Mouse (Mus musculus) liver, embryonic 15.5 days (tissue): Measurements from ENCODE around the gene Ccnl1. TPM values are rescaled to one million over a fixed set of nuclear protein-coding genes. Genes with fewer than 3 reads are reported as not detected.

Experiments used
- ATAC-seq: fragments of 200-750 bp; cut with Nextera tagmentation; 2 replicates; pipeline ENCODE4 v1.8.0; 2017; ENCODE audit warnings: moderate number of reproducible peaks, mild to moderate bottlenecking, moderate library complexity; ENCODE audit not compliant: insufficient read depth
- H3K27ac ChIP-seq: fragments of 300-500 bp; sonication (generic); replicated peaks from 2 replicates; pipeline ENCODE4 v1.5.1; 2015; ENCODE audit warnings: mild to moderate bottlenecking, inconsistent platforms
- H3K27me3 ChIP-seq: fragments of 300-500 bp; sonication (generic); 2 replicates; pipeline ENCODE4 v1.6.1; 2015; ENCODE audit warnings: mild to moderate bottlenecking, inconsistent platforms
- H3K36me3 ChIP-seq: fragments of 300-500 bp; sonication (generic); replicated peaks from 2 replicates; pipeline ENCODE4 v1.6.1; 2015; ENCODE audit warnings: moderate library complexity, mild to moderate bottlenecking, inconsistent platforms
- H3K4me1 ChIP-seq: fragments of 300-500 bp; sonication (generic); replicated peaks from 2 replicates; pipeline ENCODE4 v1.6.1; 2015; ENCODE audit warnings: inconsistent platforms
- H3K4me2 ChIP-seq: fragments of 300-500 bp; sonication (generic); 2 replicates; pipeline ENCODE4 v1.6.1; 2015; ENCODE audit warnings: moderate library complexity, mild to moderate bottlenecking, inconsistent platforms
- H3K4me3 ChIP-seq: fragments of 300-500 bp; sonication (generic); replicated peaks from 2 replicates; pipeline ENCODE4 v1.5.1; 2015; ENCODE audit warnings: mild to moderate bottlenecking, inconsistent platforms
- H3K9ac ChIP-seq: fragments of 300-500 bp; sonication (generic); 2 replicates; pipeline ENCODE4 v1.6.1; 2015; ENCODE audit warnings: moderate library complexity, mild to moderate bottlenecking, inconsistent platforms
- H3K9me3 ChIP-seq: fragments of 300-500 bp; sonication (generic); replicated peaks from 2 replicates; pipeline ENCODE4 v1.6.1; 2016; ENCODE audit warnings: inconsistent platforms
- WGBS: fragments of 180-500 bp; shearing (Covaris S2); methylation state at CpG from one replicate; pipeline ENCODE4 v1.1.7; 2015; ENCODE audit warnings: mixed read lengths; ENCODE audit not compliant: insufficient replicate concordance; 5-methylcytosine and 5-hydroxymethylcytosine counted together
- polyA plus RNA-seq: library from polyadenylated mRNA; unstranded; fragments of >200 nt; fragmentation: Nextera tagmentation; extraction: Ambion mirVana; gene quantifications from 2 replicates; pipeline ENCODE4 v1.2.1, GENCODE M21; 2015

Gene Ccnl1
- polyA plus RNA-seq: 45.2 and 48.0 TPM in 2 replicates

GRCm38 (mm10) chr3:65958102-65958839 is at the start of gene Ccnl1:
Gene Ccnl1 (minus strand): TSS chr3:65958249.
- Histone ChIP-seq H3K9ac (peak within 1 kb of the TSS; percentile 100), H3K27me3 (no peaks in the 10 kb centered on the region), H3K36me3 (peaks cover 28% of the 10 kb centered on the region), H3K4me2 (peak within 1 kb of the TSS; percentile 73), H3K4me1 (peaks cover 70% of the 10 kb centered on the region), H3K27ac (peak within 1 kb of the TSS; percentile 99), H3K4me3 (peak within 1 kb of the TSS; percentile 99), H3K9me3 (no peaks in the 10 kb centered on the region)
- peak; percentile 90 for ATAC-seq
- under 1% methylated on average over 70 of the region's 70 CpGs for whole genome bisulfite sequencing

GRCm38 (mm10) chr3:66004989-66005388 is 46.9 kb upstream of the Ccnl1 start:
- H3K9me3 ChIP-seq: no peaks in the 10 kb centered on the region
- no peak overlapping the region for H3K9ac ChIP-seq
- H3K4me3 ChIP-seq: no peak overlapping the region
- H3K36me3 ChIP-seq: no peaks in the 10 kb centered on the region
- H3K4me2 ChIP-seq: no peak overlapping the region
- H3K4me1 ChIP-seq: no peaks in the 10 kb centered on the region
- no peaks in the 10 kb centered on the region for H3K27me3 ChIP-seq
- no peak overlapping the region for H3K27ac ChIP-seq
- no peak for ATAC-seq
- WGBS: 57% methylated on average over 4 of the region's 4 CpGs

- no peak for ATAC-seq
- no peaks in the 10 kb centered on the region for H3K36me3 ChIP-seq
- H3K27me3 ChIP-seq: no peaks in the 10 kb centered on the region
- H3K4me3 ChIP-seq: no peak overlapping the region
- H3K9me3 ChIP-seq: no peaks in the 10 kb centered on the region
- H3K4me1 ChIP-seq: no peaks in the 10 kb centered on the region
- H3K27ac ChIP-seq: no peak overlapping the region
- no peak overlapping the region for H3K4me2 ChIP-seq
- no peak overlapping the region for H3K9ac ChIP-seq
- WGBS: 28% methylated on average over 7 of the region's 7 CpGs
Measured at GRCm38 (mm10) chr3:66004220-66004951, 46.3 kb upstream of the Ccnl1 start.

- 60% methylated on average over 2 of the region's 2 CpGs for WGBS
- Histone ChIP-seq H3K9ac (no peak overlapping the region), H3K4me3 (no peak overlapping the region), H3K4me2 (no peak overlapping the region), H3K36me3 (no peaks in the 10 kb centered on the region), H3K27me3 (no peaks in the 10 kb centered on the region), H3K4me1 (no peaks in the 10 kb centered on the region), H3K27ac (no peak overlapping the region), H3K9me3 (no peaks in the 10 kb centered on the region)
- ATAC-seq: no peak
Measured at GRCm38 (mm10) chr3:66000400-66000799, 42.4 kb upstream of the Ccnl1 start.

GRCm38 (mm10) chr3:65997360-65998008 is 39.4 kb upstream of the Ccnl1 start:
- Histone ChIP-seq H3K4me3 (no peak overlapping the region), H3K36me3 (no peaks in the 10 kb centered on the region), H3K27me3 (no peaks in the 10 kb centered on the region), H3K27ac (no peak overlapping the region), H3K9me3 (no peaks in the 10 kb centered on the region), H3K4me1 (no peaks in the 10 kb centered on the region), H3K4me2 (no peak overlapping the region), H3K9ac (no peak overlapping the region)
- no peak for ATAC-seq
- 33% methylated on average over 7 of the region's 7 CpGs for WGBS

- Histone ChIP-seq H3K27ac (no peak overlapping the region), H3K4me3 (no peak overlapping the region), H3K9ac (no peak overlapping the region), H3K4me2 (no peak overlapping the region), H3K36me3 (no peaks in the 10 kb centered on the region), H3K27me3 (no peaks in the 10 kb centered on the region), H3K4me1 (0 out of 2 replicates have a peak, but pooled peaks cover 3% of the 10 kb centered on the region), H3K9me3 (no peaks in the 10 kb centered on the region)
- ATAC-seq: no peak
- 61% methylated on average over 11 of the region's 11 CpGs for WGBS
Measured at GRCm38 (mm10) chr3:65992395-65993340, 34.6 kb upstream of the Ccnl1 start.

GRCm38 (mm10) chr3:65990957-65991646 is 33.1 kb upstream of the Ccnl1 start:
- Histone ChIP-seq H3K9ac (no peak overlapping the region), H3K4me1 (0 out of 2 replicates have a peak, but pooled peaks cover 3% of the 10 kb centered on the region), H3K9me3 (no peaks in the 10 kb centered on the region), H3K4me3 (no peak overlapping the region), H3K27ac (no peak overlapping the region), H3K4me2 (0 out of 2 replicates have a peak overlapping the region, but pooled peaks have one; percentile 20), H3K36me3 (no peaks in the 10 kb centered on the region), H3K27me3 (no peaks in the 10 kb centered on the region)
- ATAC-seq: no peak
- 10% methylated on average over 3 of the region's 3 CpGs for WGBS

- Histone ChIP-seq H3K9me3 (no peaks in the 10 kb centered on the region), H3K36me3 (no peaks in the 10 kb centered on the region), H3K9ac (no peak overlapping the region), H3K27me3 (no peaks in the 10 kb centered on the region), H3K4me3 (no peak overlapping the region), H3K27ac (no peak overlapping the region), H3K4me1 (0 out of 2 replicates have a peak, but pooled peaks cover 3% of the 10 kb centered on the region), H3K4me2 (0 out of 2 replicates have a peak overlapping the region, but pooled peaks have one; percentile 20)
- WGBS: 64% methylated on average over 4 of the region's 4 CpGs
- ATAC-seq: no peak
Measured at GRCm38 (mm10) chr3:65990524-65990923, 32.5 kb upstream of the Ccnl1 start.

- Histone ChIP-seq H3K4me3 (no peak overlapping the region), H3K27ac (no peak overlapping the region), H3K9me3 (no peaks in the 10 kb centered on the region), H3K36me3 (no peaks in the 10 kb centered on the region), H3K4me2 (no peak overlapping the region), H3K9ac (no peak overlapping the region), H3K27me3 (no peaks in the 10 kb centered on the region), H3K4me1 (0 out of 2 replicates have a peak, but pooled peaks cover 3% of the 10 kb centered on the region)
- ATAC-seq: no peak
- 59% methylated on average over 8 of the region's 8 CpGs for WGBS
Measured at GRCm38 (mm10) chr3:65988711-65989495, 30.9 kb upstream of the Ccnl1 start.
